ENCODE assay signal across 9 mouse cellular contexts in the genomic region with DNA sequence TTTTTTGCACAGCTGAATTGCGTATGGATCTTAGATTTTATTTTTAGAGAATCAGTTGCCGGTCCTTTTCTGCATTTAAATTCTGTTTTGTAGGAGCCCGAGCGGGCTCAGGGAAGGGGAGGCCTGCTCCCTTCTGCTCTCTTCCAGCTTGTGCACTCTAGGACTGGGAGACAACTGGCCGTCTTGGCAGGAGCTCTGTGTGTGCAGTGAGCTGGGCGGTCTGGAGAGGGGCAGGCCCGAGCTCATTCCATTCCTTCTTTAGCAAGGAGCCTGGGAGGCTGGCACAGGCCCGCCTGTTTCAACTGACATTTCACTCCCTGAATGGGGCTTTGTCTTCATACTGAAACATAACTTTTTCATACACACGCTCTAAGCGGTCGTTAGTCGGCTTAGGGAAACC. TPM values are rescaled to one million over a fixed set of nuclear protein-coding genes. Genes with fewer than 3 reads are reported as not detected.
A peak's percentile ranks its signal among the peaks of the same experiment; 100 is the strongest.
DNase-seq lines count a peak whose midpoint lies in the region; ATAC-seq and TF ChIP-seq lines count a peak whose summit lies in the region.
"Had no signal": no experiment of that assay in that cellular context is flagged by ENCODE, and none has a peak within 500 bp of the region (broad histone marks: within the 10 kb centered on the region; RNA-seq: fewer than 3 reads in every experiment).

No protein-coding gene starts in this region.

- no peak overlapping the region for H3K27ac ChIP-seq in forebrain, embryonic 16.5 days (ENCODE audit: low read length)
- peak overlapping the region; percentile 75 for H3K27ac ChIP-seq in layer of hippocampus, adult 2 months
- peak overlapping the region; percentile 79 for H3K27ac ChIP-seq in stomach, embryonic 15.5 days
- H3K27ac ChIP-seq: liver, embryonic 13.5 days had no signal

- no peaks in the 10 kb centered on the region for H3K9me3 ChIP-seq in forebrain, embryonic 16.5 days (ENCODE audit: control insufficient read depth, low read length)
- H3K9me3 ChIP-seq in stomach, embryonic 15.5 days: no peaks in the 10 kb centered on the region
- H3K9me3 ChIP-seq: liver, embryonic 13.5 days had no signal

- WGBS in forebrain, embryonic 16.5 days: 9% methylated on average over 12 of the region's 12 CpGs
- 41% methylated on average over 12 of the region's 12 CpGs for WGBS in stomach, embryonic 15.5 days

- peak; percentile 97 for ATAC-seq in forebrain, embryonic 16.5 days
- peak; percentile 86 for ATAC-seq in stomach, embryonic 15.5 days (ENCODE audit: insufficient read depth, low FRiP score, low read depth)
- no peak for ATAC-seq in megakaryocyte, adult 5-6 weeks (ENCODE audit: poor library complexity, severe bottlenecking)

- no peak for TF ChIP-seq CTCF in layer of hippocampus, adult 2 months (conservative IDR thresholded peaks at IDR 0.05)

- no peak overlapping the region for H3K4me2 ChIP-seq in forebrain, embryonic 16.5 days (ENCODE audit: low read length)
- 0 out of 2 replicates have a peak overlapping the region, but pooled peaks have one; percentile 8 for H3K4me2 ChIP-seq in stomach, embryonic 15.5 days
- H3K4me2 ChIP-seq: liver, embryonic 13.5 days had no signal

- peak; percentile 45 for DNase-seq in embryo, embryonic 11 days
- DNase-seq in embryo, embryonic 9.5 days (ENCODE audit: extremely low spot score): no peak
- DNase-seq in heart, postnatal 36 days: peak; percentile 52 to 66
- DNase-seq in layer of hippocampus, adult 2 months (ENCODE audit: low spot score in 2 of 2): peak; percentile 33 to 69
- DNase-seq in lung, postnatal 25 days (ENCODE audit: low spot score): peak; percentile 76
- DNase-seq: liver, embryonic 13.5 days had no signal

- H3K4me1 ChIP-seq in forebrain, embryonic 16.5 days (replicated peaks; ENCODE audit: control insufficient read depth, insufficient read depth, low read length): peaks cover 15% of the 10 kb centered on the region
- H3K4me1 ChIP-seq in stomach, embryonic 15.5 days: peaks cover 18% of the 10 kb centered on the region

- no peaks in the 10 kb centered on the region for H3K36me3 ChIP-seq in forebrain, embryonic 16.5 days (ENCODE audit: control insufficient read depth, insufficient read depth)
- no peaks in the 10 kb centered on the region for H3K36me3 ChIP-seq in stomach, embryonic 15.5 days
- H3K36me3 ChIP-seq: liver, embryonic 13.5 days had no signal

- no peaks in the 10 kb centered on the region; the same call in 1 of the 2 replicates for H3K27me3 ChIP-seq in forebrain, embryonic 16.5 days (replicated peaks; ENCODE audit: control insufficient read depth, insufficient read depth, low read length)
- no peaks in the 10 kb centered on the region for H3K27me3 ChIP-seq in stomach, embryonic 15.5 days (replicated peaks)
- H3K27me3 ChIP-seq: liver, embryonic 13.5 days had no signal

- intact Hi-C loops in heart, postnatal 36 days (cut with DNase I): loop anchor here (10.0 kb wide), 2 partner anchors 175 to 285 kb away; no protein-coding TSS in a partner anchor

- no peak overlapping the region for H3K4me3 ChIP-seq in forebrain, embryonic 16.5 days (replicated peaks; ENCODE audit: low read length)
- H3K4me3 ChIP-seq in layer of hippocampus, adult 2 months: peak overlapping the region; percentile 18; the same call in 1 of the 2 replicates
- no peak overlapping the region for H3K4me3 ChIP-seq in stomach, embryonic 15.5 days (replicated peaks)
- H3K4me3 ChIP-seq: liver, embryonic 13.5 days had no signal

- no peak overlapping the region for H3K9ac ChIP-seq in forebrain, embryonic 16.5 days (replicated peaks; ENCODE audit: low read depth, low read length)
- no peak overlapping the region for H3K9ac ChIP-seq in stomach, embryonic 15.5 days
- H3K9ac ChIP-seq: liver, embryonic 13.5 days had no signal

RNA-seq across cellular contexts. Expression of a gene that starts 44.8 kb away (rescaled TPM):
- 8.7 and 10.4 TPM in 2 replicates for polyA plus RNA-seq in forebrain, embryonic 16.5 days (2015; fragmentation: Nextera tagmentation; extraction: Ambion mirVana)
- 10 to 100 TPM; 14.9 to 19.2 TPM for total RNA-seq in heart, postnatal 36 days (2021)
- total RNA-seq in layer of hippocampus, adult 2 months (2021): 10 to 100 TPM; 22.2 to 24.7 TPM
- polyA plus RNA-seq in stomach, embryonic 15.5 days (2015; fragmentation: Nextera tagmentation; extraction: Ambion mirVana): 14.5 and 18.2 TPM in 2 replicates
- total RNA-seq in megakaryocyte, adult 5-6 weeks (2015): 0.02 and 0.42 TPM in 2 replicates
- total RNA-seq in megakaryocyte, adult 5-6 weeks (2017): 0.04 and 0.07 TPM in 2 replicates

Comparison
In these comparisons a context has a peak if more than half of its experiments do, and no peak if none do; other contexts are left out.
1. RNA of a gene that starts 44.8 kb away (total RNA-seq): 22.2 to 24.7 TPM in layer of hippocampus, adult 2 months and 14.9 to 19.2 TPM in heart, postnatal 36 days; 0.02 to 0.42 TPM in megakaryocyte, adult 5-6 weeks; every median in the first group is over 10 times any median in the second.